Mouse (Mus musculus) heart, adult 8-10 months (tissue): ENCODE measurements at regions not wholly inside any gene's neighbourhood (a gene's known extent, or its start where the extent isn't known, plus 50 kb on each side); places are given as distances from the start of the nearest gene placed in this dataset.
A peak's percentile ranks its signal among the peaks of the same experiment; 100 is the strongest.

Source experiments
- microRNA-seq: library from miRNA; unstranded; fragments of <30 nt; microRNA quantifications from one replicate; pipeline ENCODE4 v1.2.0, GENCODE M21; 2022

Small RNAs in the stretch of these regions (microRNA-seq; reads per million reads assigned to microRNA genes)
- gene Mir221 = 3,281 reads per million, percentile 90 among the genes with 10 or more reads in this experiment
- 102 reads per million, percentile 60 among the genes with 10 or more reads in this experiment for gene Mir222
